Mouse (Mus musculus) midbrain, embryonic 11.5 days (tissue): ENCODE measurements around the gene Cyp2a4. TPM values are rescaled to one million over a fixed set of nuclear protein-coding genes. Genes with fewer than 3 reads are reported as not detected.
"Not testable (repeated sequence)": the region's sequence is repeated elsewhere in the genome, so short reads cannot be mapped to it uniquely, and the experiment has no call there.

Source experiments
- ATAC-seq: fragments of 200-750 bp; cut with Nextera tagmentation; 2 replicates; pipeline ENCODE4 v1.8.0; 2017; ENCODE audit warnings: moderate TSS enrichment, moderate library complexity; ENCODE audit not compliant: low FRiP score
- DNase-seq: peaks from one replicate; pipeline ENCODE4 v3.0.0; 2015; ENCODE audit warnings: low spot score; ENCODE audit errors: missing footprints
- H3K27ac ChIP-seq: fragments of 300-500 bp; sonication (generic); 2 replicates; pipeline ENCODE4 v1.5.1; 2014; ENCODE audit warnings: low read depth, low read length
- H3K27me3 ChIP-seq: fragments of 300-500 bp; sonication (generic); 2 replicates; pipeline ENCODE4 v1.6.1; 2014; ENCODE audit warnings: mild to moderate bottlenecking, low read length, moderate library complexity, mixed read lengths; ENCODE audit not compliant: control insufficient read depth, insufficient read depth
- H3K36me3 ChIP-seq: fragments of 300-500 bp; sonication (generic); 2 replicates; pipeline ENCODE4 v1.6.1; 2014; ENCODE audit warnings: mild to moderate bottlenecking, low read length, moderate library complexity, mixed read lengths; ENCODE audit not compliant: control insufficient read depth, insufficient read depth
- H3K4me1 ChIP-seq: fragments of 300-500 bp; sonication (generic); 2 replicates; pipeline ENCODE4 v1.6.1; 2014; ENCODE audit warnings: low read length; ENCODE audit not compliant: control insufficient read depth, insufficient read depth
- H3K4me2 ChIP-seq: fragments of 300-500 bp; sonication (generic); 2 replicates; pipeline ENCODE4 v1.6.1; 2014; ENCODE audit warnings: mild to moderate bottlenecking, moderate library complexity
- H3K4me3 ChIP-seq: fragments of 300-500 bp; sonication (generic); 2 replicates; pipeline ENCODE4 v1.5.1; 2014; ENCODE audit warnings: low read depth, low read length
- H3K9ac ChIP-seq: fragments of 300-500 bp; sonication (generic); 2 replicates; pipeline ENCODE4 v1.6.1; 2014; ENCODE audit warnings: low read length
- H3K9me3 ChIP-seq: fragments of 300-500 bp; sonication (generic); 2 replicates; pipeline ENCODE4 v1.6.1; 2016; ENCODE audit warnings: low read length; ENCODE audit not compliant: control insufficient read depth
- WGBS: fragments of 180-500 bp; shearing (Covaris S2); extraction: QIAGEN DNeasy Blood & Tissue Kit; methylation state at CpG from one replicate; pipeline ENCODE4 v1.1.7; 2014; 5-methylcytosine and 5-hydroxymethylcytosine counted together
- polyA plus RNA-seq: library from polyadenylated mRNA; unstranded; fragments of >200 nt; fragmentation: Nextera tagmentation; extraction: Ambion mirVana; gene quantifications from 2 replicates; pipeline ENCODE4 v1.2.1, GENCODE M21; 2014

Cyp2a4 gene
- polyA plus RNA-seq: not detected in 2 replicates

GRCm38 (mm10) chr7:26306926-26307325 lies at the start of gene Cyp2a4:
Cyp2a4 (plus strand) TSS chr7:26307169.
- not testable (repeated sequence) for H3K27ac ChIP-seq, H3K9me3 ChIP-seq, H3K4me1 ChIP-seq, H3K27me3 ChIP-seq, H3K36me3 ChIP-seq, ATAC-seq, H3K4me2 ChIP-seq, DNase-seq, H3K9ac ChIP-seq, H3K4me3 ChIP-seq
- WGBS: 61% methylated on average over 2 of the region's 2 CpGs

DNA sequence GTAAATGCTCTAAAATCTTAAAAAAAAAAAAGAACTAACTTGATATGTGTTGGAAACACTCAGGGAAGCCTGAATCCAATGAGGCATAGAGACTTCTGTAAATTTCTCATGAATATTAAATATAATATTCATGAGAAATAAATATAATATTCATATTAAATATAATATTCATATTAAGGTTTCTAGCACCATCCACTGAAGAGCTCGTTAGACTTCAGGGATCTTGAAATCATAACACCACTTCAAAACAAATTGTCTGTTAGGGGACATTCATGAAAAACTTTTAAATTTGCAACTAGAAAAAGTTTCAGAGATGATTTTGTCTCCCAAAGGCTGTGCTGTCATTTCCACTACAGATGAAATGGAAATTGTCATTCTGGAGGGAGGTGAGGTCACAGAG lies 46.9 kb upstream of the Cyp2a4 start, which contains the start of gene Vmn1r184:
Gene Vmn1r184, plus strand, starts transcription at position 301 of the 400 bp plus-strand sequence.
- WGBS: 95% methylated on average over 1 of the region's 1 CpGs

GRCm38 (mm10) chr7:26303429-26304166 lies 3.4 kb upstream of the Cyp2a4 start:
- 80% methylated on average over 8 of the region's 8 CpGs for WGBS
- not testable (repeated sequence) for H3K36me3 ChIP-seq, DNase-seq, H3K27me3 ChIP-seq, ATAC-seq, H3K4me2 ChIP-seq, H3K4me1 ChIP-seq, H3K9ac ChIP-seq, H3K27ac ChIP-seq, H3K4me3 ChIP-seq, H3K9me3 ChIP-seq

More for the DNA sequence above, 46.9 kb upstream of the Cyp2a4 start, which contains the start of gene Vmn1r184:
- H3K27me3 ChIP-seq, H3K4me2 ChIP-seq, H3K9me3 ChIP-seq, H3K4me3 ChIP-seq, H3K27ac ChIP-seq, DNase-seq, H3K9ac ChIP-seq, H3K4me1 ChIP-seq, H3K36me3 ChIP-seq, ATAC-seq: not testable (repeated sequence)

DNA sequence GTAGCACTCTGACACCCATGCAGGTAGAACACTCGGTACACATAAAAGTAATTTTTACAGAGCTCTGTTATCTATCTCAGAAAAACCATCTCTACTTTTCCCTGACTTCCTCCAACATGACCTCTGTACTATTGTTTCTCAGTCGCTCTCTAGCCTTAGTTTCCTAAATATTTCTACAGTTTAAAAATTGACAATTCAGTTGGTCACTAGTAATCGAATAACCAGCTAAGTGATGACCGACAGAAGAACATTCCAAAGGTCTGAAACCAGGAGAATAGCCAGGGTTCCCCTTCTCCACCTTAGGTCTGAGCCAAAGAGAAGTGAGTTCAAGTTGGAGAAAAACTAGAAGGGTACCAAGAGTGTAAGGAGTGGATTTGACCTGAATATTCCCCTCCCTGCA lies 4.8 kb downstream of the Cyp2a4 start:
- H3K9me3 ChIP-seq, H3K27ac ChIP-seq, ATAC-seq, H3K36me3 ChIP-seq, H3K9ac ChIP-seq, H3K27me3 ChIP-seq, H3K4me1 ChIP-seq, H3K4me3 ChIP-seq, H3K4me2 ChIP-seq, DNase-seq: not testable (repeated sequence)
- WGBS: 86% methylated on average over 4 of the region's 4 CpGs

DNA sequence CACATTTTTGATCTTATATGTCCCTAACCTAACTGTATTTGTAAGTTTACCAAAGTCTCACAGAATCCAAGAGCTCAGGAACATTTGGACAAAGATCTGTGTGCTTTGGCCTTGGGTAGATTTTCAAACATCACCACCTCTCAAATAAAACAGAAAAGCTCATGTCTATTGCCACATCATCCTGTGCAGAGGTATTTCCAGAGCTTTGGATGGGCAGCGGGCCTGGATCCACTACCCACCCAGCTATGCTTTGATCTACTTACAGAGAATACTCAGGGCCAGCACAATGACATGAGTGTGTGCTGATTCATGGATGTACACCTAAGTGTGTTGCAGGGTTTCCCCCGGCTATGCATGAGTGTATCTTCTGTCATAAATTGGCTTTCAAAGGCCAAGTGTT lies 8.2 kb downstream of the Cyp2a4 start:
- H3K4me1 ChIP-seq, ATAC-seq, H3K4me2 ChIP-seq, H3K4me3 ChIP-seq, H3K9me3 ChIP-seq, H3K36me3 ChIP-seq, H3K9ac ChIP-seq, H3K27me3 ChIP-seq, H3K27ac ChIP-seq, DNase-seq: not testable (repeated sequence)
- 83% methylated on average over 2 of the region's 2 CpGs for WGBS

DNA sequence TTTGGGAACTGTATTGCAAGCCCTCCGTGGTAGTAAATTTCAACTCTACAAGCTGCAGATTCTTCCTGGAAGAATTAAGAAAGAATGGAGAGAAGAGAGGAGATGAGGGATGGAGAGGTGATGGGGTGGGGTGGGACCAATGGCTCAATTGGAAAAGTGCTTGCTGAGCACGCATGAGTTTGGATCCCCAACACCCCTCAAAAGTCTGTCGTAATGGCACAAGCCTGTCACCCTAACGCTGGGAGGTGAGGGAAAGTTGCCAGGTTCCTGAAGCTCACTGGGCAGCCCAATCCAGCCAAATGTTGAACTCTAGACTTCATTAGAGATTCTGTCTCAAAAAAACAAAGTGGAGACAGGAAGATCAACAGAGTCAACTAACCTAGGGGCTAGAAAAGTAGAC lies 8.8 kb downstream of the Cyp2a4 start:
- H3K9me3 ChIP-seq, H3K4me2 ChIP-seq, ATAC-seq, DNase-seq, H3K4me3 ChIP-seq, H3K27me3 ChIP-seq, H3K9ac ChIP-seq, H3K36me3 ChIP-seq, H3K27ac ChIP-seq, H3K4me1 ChIP-seq: not testable (repeated sequence)
- WGBS: 82% methylated on average over 4 of the region's 4 CpGs

GRCm38 (mm10) chr7:26320361-26320760 lies 13.4 kb downstream of the Cyp2a4 start:
- ATAC-seq, H3K4me3 ChIP-seq, H3K27ac ChIP-seq, H3K4me2 ChIP-seq, H3K36me3 ChIP-seq, H3K4me1 ChIP-seq, H3K27me3 ChIP-seq, DNase-seq, H3K9ac ChIP-seq, H3K9me3 ChIP-seq: not testable (repeated sequence)
- 70% methylated on average over 3 of the region's 3 CpGs for WGBS

- H3K27me3 ChIP-seq, DNase-seq, H3K9ac ChIP-seq, H3K27ac ChIP-seq, H3K36me3 ChIP-seq, H3K4me3 ChIP-seq, H3K4me2 ChIP-seq, ATAC-seq, H3K9me3 ChIP-seq, H3K4me1 ChIP-seq: not testable (repeated sequence)
Measured at GRCm38 (mm10) chr7:26350177-26350576, 43.2 kb downstream of the Cyp2a4 start.

DNA sequence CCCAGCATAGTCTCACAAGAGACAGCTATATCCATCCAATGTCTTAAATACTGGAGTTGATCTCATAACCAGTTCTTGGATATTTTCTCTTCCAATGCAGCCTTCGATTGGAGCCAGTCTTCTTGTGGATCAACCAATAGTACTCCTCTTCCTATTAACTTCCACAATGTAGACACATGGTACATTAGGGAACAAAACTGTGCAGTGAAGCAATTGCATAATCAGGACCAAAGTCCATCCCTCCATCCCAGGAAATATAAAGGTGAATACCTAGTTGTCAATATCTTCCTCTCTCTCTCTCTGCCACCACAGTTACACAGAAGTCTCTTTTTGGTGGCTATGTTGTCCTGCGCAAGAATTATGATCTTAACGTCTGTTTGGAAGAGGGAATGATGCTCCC lies 45.3 kb downstream of the Cyp2a4 start:
- not testable (repeated sequence) for H3K9me3 ChIP-seq, H3K36me3 ChIP-seq, H3K4me1 ChIP-seq, H3K27ac ChIP-seq, H3K27me3 ChIP-seq, H3K4me3 ChIP-seq, H3K4me2 ChIP-seq, ATAC-seq, DNase-seq, H3K9ac ChIP-seq
- WGBS: 92% methylated on average over 2 of the region's 3 CpGs
